Mouse (Mus musculus): ENCODE measurements around the gene Trpt1. TPM values are rescaled to one million over a fixed set of nuclear protein-coding genes. Genes with fewer than 3 reads are reported as not detected.
A peak's percentile ranks its signal among the peaks of the same experiment; 100 is the strongest.

Gene Trpt1
- total RNA-seq, 1 experiment from 2014 or later, result not detected

DNA sequence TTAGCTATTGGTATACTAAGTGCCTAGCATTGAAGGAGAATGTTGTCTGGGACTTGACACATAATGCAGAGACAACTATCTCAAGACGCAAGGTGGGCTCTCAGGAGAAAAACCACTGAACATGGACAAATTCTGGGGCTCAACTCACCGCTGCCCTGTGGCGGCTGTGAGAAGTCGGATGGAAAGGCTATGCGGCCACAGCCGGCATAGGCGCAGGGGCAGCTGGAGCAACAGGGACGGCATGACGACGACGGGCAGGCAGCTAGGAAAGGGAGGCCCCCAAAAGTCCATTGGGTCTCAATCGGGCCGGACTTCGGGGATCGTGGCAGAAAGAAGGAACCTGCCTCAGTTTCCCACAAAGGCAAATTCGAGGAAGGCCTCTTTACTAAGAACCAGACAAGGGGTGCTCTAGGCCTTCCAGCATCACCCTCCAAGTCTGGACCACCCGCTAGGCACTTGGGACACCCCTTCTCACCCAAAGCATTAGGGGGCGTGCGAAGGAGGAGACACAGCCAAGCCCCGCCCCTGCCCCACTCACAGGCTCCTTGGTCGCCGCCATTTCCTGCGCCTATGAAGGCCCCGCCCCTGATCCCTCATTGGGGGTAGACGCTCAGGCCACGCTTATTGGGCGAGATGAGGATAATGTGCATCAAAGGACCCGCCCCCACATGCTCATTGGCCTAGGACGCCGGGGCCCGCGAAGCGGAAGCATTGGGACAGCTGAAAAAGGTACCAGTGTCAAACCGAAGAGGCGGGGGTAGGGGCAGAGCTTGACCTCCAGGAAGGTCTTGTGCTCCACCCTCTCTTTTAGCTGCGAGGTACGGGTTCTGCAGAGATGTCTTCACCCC is 3.7 kb upstream of the Trpt1 start, which contains the start of gene Dnajc4:
Gene Dnajc4 (minus strand): TSS at position 562 of the 848 bp plus-strand sequence.
- peak; percentile 91 for ATAC-seq (replicated peaks; ENCODE audit: low read depth, poor library complexity, severe bottlenecking)

DNA sequence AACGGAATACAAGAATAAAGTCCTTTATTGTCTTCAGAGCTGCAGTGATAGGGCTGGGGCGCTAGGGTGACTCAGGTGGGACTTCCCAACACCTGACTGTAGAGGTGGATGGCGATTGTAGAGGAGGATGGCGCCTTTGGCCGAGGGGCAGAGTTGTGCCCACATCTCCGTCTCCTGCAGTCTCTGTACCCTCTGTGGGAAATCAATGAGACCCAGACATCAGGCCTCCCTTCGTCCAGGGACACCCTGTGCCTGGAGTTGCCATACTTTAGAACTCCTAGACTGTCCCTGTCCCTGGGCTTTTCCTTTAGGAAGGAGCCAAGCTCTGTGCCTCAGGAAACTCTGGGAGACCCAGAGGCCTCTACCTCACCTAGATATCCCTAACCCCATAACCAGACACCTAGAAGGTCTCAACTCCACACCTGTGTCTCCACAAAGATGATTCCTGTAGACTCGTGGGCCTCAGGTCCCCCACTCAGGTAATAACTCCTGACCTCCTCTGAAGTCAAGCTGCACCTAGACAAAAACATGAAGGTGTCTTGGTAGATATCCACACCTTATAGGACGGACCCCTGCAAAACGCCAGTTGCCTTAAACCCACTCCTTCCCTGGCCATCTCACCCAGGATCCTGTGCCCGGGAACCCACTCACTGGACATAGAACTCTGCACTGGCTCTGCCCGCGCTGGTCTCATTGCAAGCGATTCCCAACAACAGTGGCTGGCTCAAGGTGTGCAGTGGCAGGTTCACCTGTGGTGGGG is 2.7 kb upstream of the Trpt1 start:
- ATAC-seq (replicated peaks; ENCODE audit: low read depth, poor library complexity, severe bottlenecking), result no peak

DNA sequence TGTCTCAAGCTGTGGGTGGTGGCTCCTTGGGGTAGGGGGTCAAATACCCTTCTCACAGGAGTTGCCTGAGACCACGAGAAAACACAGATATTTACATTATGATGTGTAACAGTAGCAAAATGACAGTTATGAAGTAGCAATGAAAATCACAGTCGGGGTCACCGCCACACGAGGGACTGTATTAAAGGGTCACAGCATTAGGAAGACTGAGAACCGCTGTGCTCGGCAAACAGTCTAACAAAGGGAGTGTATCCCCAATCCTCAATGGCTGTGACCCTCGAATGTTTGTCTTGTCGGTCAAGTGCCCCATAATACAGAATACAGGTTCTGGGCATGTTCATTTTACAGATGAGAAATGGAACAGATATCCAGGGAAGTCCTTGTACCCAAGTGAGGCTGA is 1.9 kb upstream of the Trpt1 start:
- ATAC-seq (replicated peaks; ENCODE audit: low read depth, poor library complexity, severe bottlenecking), result no peak

DNA sequence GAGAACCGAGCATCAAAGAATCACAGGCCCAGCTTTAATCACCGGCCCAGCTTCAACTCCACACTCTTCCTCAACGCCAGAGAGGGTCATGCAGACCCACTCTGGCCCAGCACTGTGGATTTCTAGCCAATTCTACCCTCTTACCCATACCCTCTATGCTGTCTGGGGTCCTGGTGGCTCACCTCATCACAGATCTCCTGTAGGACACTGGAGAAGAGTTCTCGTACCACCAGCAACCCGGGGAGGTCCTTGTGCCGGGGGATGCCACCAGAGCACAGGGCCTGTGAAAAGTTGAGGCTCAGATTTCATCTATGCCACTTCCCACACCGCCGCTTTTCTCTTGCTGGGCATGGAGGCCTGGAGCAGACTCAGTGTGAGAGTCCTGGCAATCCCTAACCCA is 1.4 kb upstream of the Trpt1 start:
- ATAC-seq (replicated peaks; ENCODE audit: low read depth, poor library complexity, severe bottlenecking), result no peak

DNA sequence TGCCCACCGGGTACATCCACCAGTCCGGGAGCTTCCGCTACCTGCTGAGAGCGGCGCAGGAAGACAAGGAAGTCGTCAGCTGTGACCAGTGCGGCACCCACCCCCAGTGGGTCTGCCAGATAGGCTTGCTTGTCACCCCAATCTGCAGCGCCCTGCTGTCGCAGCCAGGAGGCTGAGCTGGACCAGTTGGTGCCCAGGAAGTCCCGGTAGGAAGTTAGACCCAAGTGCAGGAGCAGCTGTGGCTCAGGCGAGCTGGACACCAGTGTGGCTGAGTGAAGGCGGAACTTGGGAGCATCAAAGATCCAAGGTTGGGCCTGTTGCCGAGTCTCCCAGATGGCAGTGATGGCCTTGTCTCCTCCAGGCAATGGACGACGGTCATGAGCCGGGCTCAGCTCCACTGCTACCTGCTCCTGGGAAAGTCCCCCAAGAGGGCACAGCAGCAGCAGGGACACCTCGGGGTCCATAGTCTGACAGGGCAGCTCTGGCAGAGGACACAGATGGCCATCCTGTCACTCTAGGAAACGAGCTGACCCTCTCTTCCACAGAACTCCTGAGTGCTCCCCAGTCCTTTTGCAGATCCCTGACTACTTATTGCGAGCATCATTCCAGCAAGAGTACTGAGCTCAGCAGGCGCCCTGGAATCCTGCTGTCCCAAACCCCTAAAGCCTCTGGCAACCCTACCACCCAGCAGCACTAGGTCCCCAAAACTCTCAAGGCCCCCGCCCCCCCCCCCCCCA is 508 bp upstream of the Trpt1 start:
- no peak for ATAC-seq (replicated peaks; ENCODE audit: low read depth, poor library complexity, severe bottlenecking)

DNA sequence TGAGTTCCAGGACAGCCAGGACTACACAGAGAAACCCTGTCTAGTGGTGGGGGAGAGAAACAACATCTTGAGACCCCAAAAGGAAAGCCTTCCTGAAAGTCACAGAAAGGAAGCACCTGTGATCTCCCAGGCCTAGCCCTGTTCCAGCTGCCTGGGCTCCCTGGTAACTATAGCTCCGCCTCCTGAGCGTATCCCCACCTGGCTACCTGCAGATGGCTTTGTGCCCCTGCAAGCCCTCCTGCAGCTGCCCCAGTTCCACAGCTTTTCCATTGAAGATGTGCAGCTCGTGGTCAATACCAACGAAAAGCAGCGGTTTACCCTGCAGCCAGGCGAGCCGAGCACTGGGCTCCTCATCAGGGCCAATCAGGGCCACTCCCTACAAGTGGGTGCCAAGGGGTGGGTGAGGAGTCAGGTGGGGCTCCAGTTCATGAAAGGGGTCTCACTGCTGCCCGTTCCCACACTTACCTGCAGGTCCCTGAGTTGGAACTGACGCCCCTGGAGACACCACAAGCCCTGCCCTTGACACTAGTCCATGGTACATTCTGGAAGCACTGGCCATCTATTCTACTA is 1.9 kb downstream of the Trpt1 start:
- no peak for ATAC-seq (replicated peaks; ENCODE audit: low read depth, poor library complexity, severe bottlenecking)

DNA sequence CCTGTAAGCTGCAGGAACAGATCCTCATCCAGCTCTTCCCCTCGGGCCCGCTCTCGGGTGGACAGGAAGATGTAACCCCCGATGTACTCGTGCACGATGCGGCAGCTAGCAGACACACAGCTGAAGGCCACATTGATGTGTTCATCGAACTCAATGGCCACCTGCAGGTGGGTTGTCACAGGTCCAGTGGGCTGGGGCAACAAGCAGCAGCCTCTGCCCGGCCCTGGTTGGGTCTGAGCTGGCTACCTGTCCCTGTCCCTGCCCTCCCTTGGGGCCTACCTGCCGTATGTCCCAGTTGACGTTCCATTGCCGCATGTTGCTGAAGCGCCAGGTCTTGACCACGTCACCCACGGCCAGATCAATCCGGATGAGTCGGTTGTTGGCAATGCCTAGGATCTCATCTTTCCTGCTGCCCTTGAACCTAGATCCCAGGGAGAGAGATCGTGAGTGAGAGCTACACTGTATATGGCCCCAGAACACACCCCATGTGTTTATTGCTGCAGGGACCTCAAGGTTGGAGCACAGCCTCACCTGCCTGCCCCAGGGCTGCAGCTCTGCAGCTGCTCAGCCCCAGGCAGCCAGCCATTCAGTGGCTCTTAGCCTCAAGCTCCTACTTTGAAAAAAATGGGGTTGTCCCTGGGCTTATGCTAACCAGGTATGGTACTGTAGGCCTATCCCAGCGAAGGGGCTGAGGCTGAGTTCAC is 3.6 kb downstream of the Trpt1 start:
- no peak for ATAC-seq (replicated peaks; ENCODE audit: low read depth, poor library complexity, severe bottlenecking)

DNA sequence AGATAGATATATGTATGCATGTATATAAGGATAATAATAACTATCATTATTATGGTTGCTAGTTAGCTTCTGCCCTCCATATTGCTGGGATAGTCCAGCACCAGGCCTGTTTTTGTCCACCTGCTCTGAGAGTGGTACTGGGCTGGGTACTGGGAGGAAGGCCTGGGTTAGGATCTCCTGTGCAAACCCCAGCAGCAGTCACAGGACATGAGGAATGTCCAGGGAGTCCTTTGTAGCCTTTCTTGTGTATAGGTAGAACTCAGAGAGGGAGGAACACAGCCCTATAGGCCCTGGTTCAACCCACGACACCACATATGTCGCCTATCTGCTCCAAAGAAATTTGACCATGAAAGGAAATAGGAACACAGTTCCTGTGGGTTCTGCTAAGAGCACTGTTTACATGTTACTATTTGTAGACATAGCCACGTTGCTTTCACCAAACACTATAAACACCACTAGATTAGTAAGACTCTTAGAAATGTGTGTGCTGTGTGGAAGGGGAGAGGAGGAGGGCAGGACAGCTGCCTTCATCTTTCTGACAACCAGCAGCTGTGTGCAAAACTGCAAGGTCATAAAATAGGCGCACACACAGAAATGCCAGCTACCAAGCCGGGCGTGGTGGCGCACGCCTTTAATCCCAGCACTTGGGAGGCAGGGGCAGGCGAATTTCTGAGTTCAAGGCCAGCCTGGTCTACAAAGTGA is 11.1 kb downstream of the Trpt1 start:
- no peak for ATAC-seq (replicated peaks; ENCODE audit: low read depth, poor library complexity, severe bottlenecking)

DNA sequence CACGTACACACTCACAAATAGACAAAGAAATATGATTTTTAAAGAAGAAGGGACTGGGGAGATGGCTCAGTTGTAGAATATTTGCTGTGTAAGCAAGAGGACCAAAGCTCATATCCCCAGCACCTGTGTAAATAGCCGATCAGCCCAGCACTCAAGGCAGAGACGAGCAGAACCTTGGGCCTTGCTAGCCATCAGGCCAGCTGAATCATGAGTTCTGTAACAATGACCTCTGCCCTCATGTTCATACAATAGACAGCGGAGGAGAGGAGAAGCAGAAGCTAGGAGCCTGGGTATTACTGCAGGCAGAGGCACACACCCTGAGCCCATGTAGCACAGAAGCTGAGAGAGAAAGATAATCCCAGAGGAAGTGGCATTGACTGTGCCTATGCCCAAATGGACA is 16.5 kb downstream of the Trpt1 start:
- ATAC-seq (replicated peaks; ENCODE audit: low read depth, poor library complexity, severe bottlenecking), result no peak

DNA sequence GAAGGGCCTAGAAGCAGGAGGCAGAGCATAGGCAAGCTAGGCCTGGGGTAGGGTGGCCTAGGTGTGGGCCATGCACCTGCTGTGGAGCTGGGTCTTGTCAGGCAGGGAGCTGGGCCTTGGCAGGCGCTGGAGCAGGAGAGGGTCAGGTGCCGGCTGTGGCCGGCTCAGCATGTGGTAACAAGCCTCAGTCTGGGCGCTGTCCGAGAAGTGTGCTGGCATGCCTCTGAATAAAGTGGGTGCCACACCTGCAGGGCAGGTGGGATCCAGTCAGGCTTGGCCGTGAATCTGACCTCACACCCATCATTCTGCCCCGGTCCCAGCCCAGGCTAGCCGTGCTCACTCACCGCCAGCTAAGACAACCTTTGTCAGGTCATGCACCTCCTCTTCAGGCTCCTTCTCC is 18.1 kb downstream of the Trpt1 start:
- ATAC-seq (replicated peaks; ENCODE audit: low read depth, poor library complexity, severe bottlenecking), result no peak

DNA sequence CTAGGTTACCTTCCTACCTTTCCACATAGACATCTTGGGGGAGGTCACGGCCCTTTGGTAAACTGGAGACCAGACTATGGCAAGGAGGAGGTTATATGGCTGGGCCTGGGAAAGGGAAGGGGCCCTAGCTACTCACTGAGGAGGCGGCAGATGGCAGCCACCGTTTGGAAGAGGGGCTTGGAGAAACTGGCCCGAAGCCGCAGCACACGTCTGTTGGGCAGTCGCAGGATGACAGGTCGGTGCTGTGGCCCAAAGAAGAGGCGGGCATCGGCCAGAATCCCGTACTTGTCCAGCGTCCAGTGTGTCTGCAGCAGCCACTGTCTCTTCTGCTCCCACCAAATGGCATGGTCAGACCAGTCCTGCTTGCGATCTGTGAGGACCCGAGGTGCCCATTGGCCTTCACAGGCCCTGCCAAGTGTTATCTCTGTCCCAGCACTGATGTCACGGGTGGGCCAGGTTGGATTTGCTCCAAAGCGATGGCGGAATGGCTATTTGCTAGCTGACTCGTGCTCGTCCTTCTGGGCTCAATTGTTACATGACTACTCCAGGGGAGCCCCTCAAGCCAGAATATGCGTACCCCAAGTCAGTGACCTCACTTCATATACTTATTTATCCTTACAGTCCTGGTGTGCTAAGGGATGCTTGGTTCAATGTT is 18.7 kb downstream of the Trpt1 start:
- no peak for ATAC-seq (replicated peaks; ENCODE audit: low read depth, poor library complexity, severe bottlenecking)

DNA sequence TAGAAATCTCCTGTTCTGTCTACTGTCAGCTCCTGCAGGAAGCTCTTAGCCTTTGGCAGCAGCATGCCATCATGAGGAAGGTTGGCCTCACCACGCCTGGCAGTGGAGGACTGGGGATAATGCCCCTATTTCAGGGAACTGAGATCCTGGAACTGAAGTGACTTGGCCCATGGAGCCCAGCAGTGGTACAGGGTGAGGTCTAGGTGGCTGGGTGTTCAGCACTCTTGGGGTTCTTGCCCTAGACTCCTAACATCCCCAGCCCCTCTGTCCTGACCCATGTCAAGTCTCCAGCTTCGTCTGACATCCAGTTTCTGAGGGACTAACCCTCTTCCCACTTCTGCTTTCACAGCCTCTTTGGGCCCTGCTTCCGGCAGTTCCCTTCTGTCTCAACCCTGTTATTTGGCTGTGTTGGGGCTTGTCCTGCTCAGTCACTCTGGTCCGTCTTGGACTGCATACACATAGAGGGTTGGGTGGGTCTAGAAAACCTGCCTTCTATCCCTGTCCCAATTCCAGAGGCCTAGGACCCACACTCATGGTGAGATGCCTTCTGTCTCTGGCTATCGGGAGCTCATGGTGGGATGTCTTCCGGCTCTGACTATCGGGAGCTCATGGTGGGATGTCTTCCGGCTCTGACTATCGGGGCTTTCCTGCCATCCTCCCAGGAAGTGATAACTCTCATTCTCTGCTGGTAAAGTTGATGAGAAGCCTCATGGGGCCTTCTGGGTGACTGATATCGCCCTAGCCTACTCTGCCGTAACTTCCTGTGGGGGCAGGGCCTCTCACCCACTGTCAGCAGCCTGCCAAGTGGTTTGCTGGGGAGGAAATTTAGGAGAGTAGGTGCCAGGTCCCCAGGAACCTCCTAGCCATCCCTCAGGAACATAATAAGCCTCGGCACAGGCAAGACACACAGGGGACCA is 21.9 kb downstream of the Trpt1 start:
- ATAC-seq (replicated peaks; ENCODE audit: low read depth, poor library complexity, severe bottlenecking), result peak; percentile 68

DNA sequence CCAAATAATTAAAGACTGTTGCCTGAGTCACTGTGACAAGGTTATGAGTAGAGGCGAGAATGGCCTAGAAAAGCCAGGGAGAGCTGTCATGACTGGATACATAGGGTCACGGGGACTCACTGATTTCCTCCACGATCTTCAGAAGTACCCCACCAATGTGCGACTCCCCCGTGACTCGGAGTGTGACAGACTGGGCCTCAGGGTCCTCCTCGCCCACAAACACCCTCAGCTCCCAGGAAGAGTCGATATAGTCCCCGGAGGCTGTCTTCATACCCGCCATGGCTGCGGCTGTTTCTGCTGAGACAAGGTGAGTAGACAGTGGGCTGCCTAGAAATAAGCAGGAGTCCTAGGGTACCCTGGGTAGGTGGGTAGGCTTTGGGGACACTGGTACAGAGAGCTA is 22.6 kb downstream of the Trpt1 start:
- ATAC-seq (replicated peaks; ENCODE audit: low read depth, poor library complexity, severe bottlenecking), result no peak

DNA sequence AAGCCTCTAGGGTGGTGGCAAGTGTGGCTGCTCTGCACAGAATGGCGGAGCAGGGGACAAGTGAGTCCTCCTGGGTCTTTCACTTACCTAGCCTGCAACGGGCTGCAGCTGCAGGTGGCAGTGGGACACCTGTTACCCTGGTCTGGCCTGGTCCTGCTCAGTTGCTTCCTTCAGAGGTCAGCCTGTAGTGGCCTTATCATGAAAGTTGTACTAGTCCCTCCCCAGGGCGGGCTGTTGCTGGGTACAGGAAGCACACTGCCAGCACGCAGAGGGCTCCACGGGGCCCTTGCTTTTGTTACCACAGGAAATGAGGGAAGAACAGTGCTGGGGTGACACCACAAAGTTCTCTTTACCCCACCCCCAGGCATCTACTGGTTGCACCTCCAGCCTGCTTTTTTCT is 23.3 kb downstream of the Trpt1 start, which contains the start of gene Fermt3:
Gene Fermt3 (minus strand): TSS at position 279 of the 400 bp plus-strand sequence.
- peak; percentile 74 for ATAC-seq (replicated peaks; ENCODE audit: low read depth, poor library complexity, severe bottlenecking)

DNA sequence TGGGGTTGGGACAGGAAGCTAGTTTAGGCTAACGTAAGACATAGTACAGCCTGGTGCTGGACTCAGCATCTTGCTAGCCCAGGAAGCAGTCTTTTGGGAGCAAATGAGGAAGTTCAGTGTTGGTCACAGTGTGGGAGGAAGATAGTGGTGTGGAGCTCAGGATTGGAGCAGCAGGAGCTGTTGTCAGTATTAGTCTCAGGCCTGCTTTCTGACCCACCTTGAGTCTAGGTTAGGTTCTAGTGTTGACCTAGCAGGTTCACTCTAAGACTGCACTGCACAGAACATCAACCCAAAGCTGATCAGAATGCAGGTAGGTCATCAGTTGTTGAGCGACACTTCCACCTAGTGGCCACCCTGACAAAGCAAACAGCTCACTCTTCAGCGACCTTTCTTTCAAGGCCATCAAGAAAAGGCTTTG is 24.3 kb downstream of the Trpt1 start:
- ATAC-seq (replicated peaks; ENCODE audit: low read depth, poor library complexity, severe bottlenecking), result peak; percentile 50

DNA sequence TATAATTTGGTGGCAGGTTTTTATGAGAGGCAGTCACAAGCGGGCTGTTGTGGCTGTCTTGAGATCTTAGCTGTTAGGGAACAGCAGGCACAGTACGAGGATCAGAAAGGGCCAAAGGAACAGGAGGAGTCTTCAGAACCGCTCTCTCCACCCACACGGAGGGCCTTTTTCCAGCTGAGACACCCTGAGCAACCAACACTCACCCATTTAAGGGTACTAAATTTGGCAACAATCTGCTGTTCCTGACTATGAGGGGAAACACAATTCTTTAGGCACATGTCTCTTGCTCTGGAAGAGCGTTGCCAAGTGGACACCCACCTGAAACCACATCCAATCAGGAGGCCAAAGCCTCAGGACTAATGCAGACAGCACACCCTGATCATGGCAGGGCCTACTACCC is 33.6 kb downstream of the Trpt1 start:
- no peak for ATAC-seq (replicated peaks; ENCODE audit: low read depth, poor library complexity, severe bottlenecking)

DNA sequence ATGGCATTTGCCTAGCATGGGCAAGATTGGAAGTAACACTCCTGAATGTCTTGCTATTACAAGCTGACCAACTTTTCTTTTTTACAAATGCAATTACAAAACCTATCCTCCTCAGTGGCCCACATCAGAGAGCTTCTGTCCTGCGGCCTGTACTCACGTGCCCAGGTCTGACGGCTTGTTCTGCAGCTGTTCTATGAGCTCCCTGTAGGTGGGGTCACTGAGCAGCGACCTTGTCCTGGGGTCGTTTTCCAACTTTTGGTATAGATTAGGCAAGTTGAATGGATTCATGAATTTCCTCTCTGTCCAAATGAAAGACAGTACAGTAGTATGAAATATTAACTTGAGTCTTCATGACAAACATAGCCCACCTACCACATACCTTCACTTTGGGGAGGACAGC is 38.1 kb downstream of the Trpt1 start:
- no peak for ATAC-seq (replicated peaks; ENCODE audit: low read depth, poor library complexity, severe bottlenecking)
